Mouse (Mus musculus): Measurements from ENCODE around the gene Ifi27. TPM values are rescaled to one million over a fixed set of nuclear protein-coding genes. Genes with fewer than 3 reads are reported as not detected.

Ifi27 gene
- polyA plus RNA-seq (2014; fragmentation: Nextera tagmentation; extraction: Ambion mirVana): 11.5 and 12.1 TPM in 2 replicates

GRCm38 (mm10) chr12:103433986-103434731 is at the start of gene Ifi27:
Gene Ifi27 (plus strand): TSS chr12:103434211.
- no peaks in the 10 kb centered on the region; the same call in 1 of the 2 replicates for H3K27me3 ChIP-seq (ENCODE audit: control insufficient read depth, insufficient read depth, low read length)
- H3K4me3 ChIP-seq (ENCODE audit: low read depth, low read length): no peak within 1 kb of the TSS
- 59% methylated on average over 8 of the region's 8 CpGs for WGBS (ENCODE audit: insufficient replicate concordance)
- ATAC-seq (replicated peaks; ENCODE audit: insufficient number of reproducible peaks, low FRiP score, low TSS enrichment): peak; percentile 36; the same call in 1 of the 2 replicates
- H3K4me2 ChIP-seq: no peak within 1 kb of the TSS
- H3K4me1 ChIP-seq (ENCODE audit: control insufficient read depth, insufficient read depth, low read length): no peaks in the 10 kb centered on the region
- H3K27ac ChIP-seq (ENCODE audit: low read depth, low read length): no peak within 1 kb of the TSS
- no peaks in the 10 kb centered on the region for H3K36me3 ChIP-seq (ENCODE audit: control insufficient read depth, insufficient read depth, low read length)
- no peak within 1 kb of the TSS for H3K9ac ChIP-seq (ENCODE audit: low read depth, low read length)
- H3K9me3 ChIP-seq (replicated peaks; ENCODE audit: control insufficient read depth, low read length): no peaks in the 10 kb centered on the region

GRCm38 (mm10) chr12:103388505-103389347 is 45.3 kb upstream of the Ifi27 start, which contains the start of gene Otub2:
Gene Otub2 (plus strand): TSS chr12:103388682.
- peak; percentile 94 for ATAC-seq (replicated peaks; ENCODE audit: insufficient number of reproducible peaks, low FRiP score, low TSS enrichment)
- H3K4me2 ChIP-seq: peak within 1 kb of the TSS; percentile 81
- under 1% methylated on average over 58 of the region's 58 CpGs for WGBS (ENCODE audit: insufficient replicate concordance)
- peak within 1 kb of the TSS; percentile 77 for H3K4me3 ChIP-seq (ENCODE audit: low read depth, low read length)
- no peaks in the 10 kb centered on the region for H3K36me3 ChIP-seq (ENCODE audit: control insufficient read depth, insufficient read depth, low read length)
- H3K4me1 ChIP-seq (ENCODE audit: control insufficient read depth, insufficient read depth, low read length): peaks cover 37% of the 10 kb centered on the region
- no peaks in the 10 kb centered on the region for H3K27me3 ChIP-seq (ENCODE audit: control insufficient read depth, insufficient read depth, low read length)
- peak within 1 kb of the TSS; percentile 87 for H3K9ac ChIP-seq (ENCODE audit: low read depth, low read length)
- H3K27ac ChIP-seq (ENCODE audit: low read depth, low read length): peak within 1 kb of the TSS; percentile 72
- no peaks in the 10 kb centered on the region for H3K9me3 ChIP-seq (replicated peaks; ENCODE audit: control insufficient read depth, low read length)

- no peaks in the 10 kb centered on the region for H3K36me3 ChIP-seq (ENCODE audit: control insufficient read depth, insufficient read depth, low read length)
- no peak for ATAC-seq (replicated peaks; ENCODE audit: insufficient number of reproducible peaks, low FRiP score, low TSS enrichment)
- 49% methylated on average over 2 of the region's 2 CpGs for WGBS (ENCODE audit: insufficient replicate concordance)
- peak overlapping the region; percentile 81 for H3K4me2 ChIP-seq
- peaks cover 41% of the 10 kb centered on the region for H3K4me1 ChIP-seq (ENCODE audit: control insufficient read depth, insufficient read depth, low read length)
- peak overlapping the region; percentile 72 for H3K27ac ChIP-seq (ENCODE audit: low read depth, low read length)
- peak overlapping the region; percentile 77 for H3K4me3 ChIP-seq (ENCODE audit: low read depth, low read length)
- H3K27me3 ChIP-seq (ENCODE audit: control insufficient read depth, insufficient read depth, low read length): no peaks in the 10 kb centered on the region
- H3K9ac ChIP-seq (ENCODE audit: low read depth, low read length): peak overlapping the region; percentile 87
- no peaks in the 10 kb centered on the region for H3K9me3 ChIP-seq (replicated peaks; ENCODE audit: control insufficient read depth, low read length)
Observed at GRCm38 (mm10) chr12:103389348-103389727, 44.7 kb upstream of the Ifi27 start.

GRCm38 (mm10) chr12:103389982-103390381 is 44.0 kb upstream of the Ifi27 start:
- Histone ChIP-seq H3K4me1 (ENCODE audit: control insufficient read depth, insufficient read depth, low read length) (peaks cover 41% of the 10 kb centered on the region), H3K27ac (ENCODE audit: low read depth, low read length) (0 out of 2 replicates have a peak overlapping the region, but pooled peaks have one; percentile 15), H3K9me3 (replicated peaks; ENCODE audit: control insufficient read depth, low read length) (no peaks in the 10 kb centered on the region), H3K4me3 (ENCODE audit: low read depth, low read length) (peak overlapping the region; percentile 77), H3K9ac (ENCODE audit: low read depth, low read length) (peak overlapping the region; percentile 35; the same call in 1 of the 2 replicates), H3K4me2 (peak overlapping the region; percentile 81), H3K27me3 (ENCODE audit: control insufficient read depth, insufficient read depth, low read length) (no peaks in the 10 kb centered on the region), H3K36me3 (ENCODE audit: control insufficient read depth, insufficient read depth, low read length) (no peaks in the 10 kb centered on the region)
- WGBS (ENCODE audit: insufficient replicate concordance): 62% methylated on average over 4 of the region's 4 CpGs
- no peak for ATAC-seq (replicated peaks; ENCODE audit: insufficient number of reproducible peaks, low FRiP score, low TSS enrichment)

GRCm38 (mm10) chr12:103391098-103391497 is 42.9 kb upstream of the Ifi27 start:
- H3K4me3 ChIP-seq (ENCODE audit: low read depth, low read length): no peak overlapping the region
- H3K4me2 ChIP-seq: peak overlapping the region; percentile 81

GRCm38 (mm10) chr12:103393528-103393927 is 40.5 kb upstream of the Ifi27 start:
- Histone ChIP-seq H3K4me2 (0 out of 2 replicates have a peak overlapping the region, but pooled peaks have one; percentile 3), H3K9me3 (replicated peaks; ENCODE audit: control insufficient read depth, low read length) (no peaks in the 10 kb centered on the region), H3K9ac (ENCODE audit: low read depth, low read length) (0 out of 2 replicates have a peak overlapping the region, but pooled peaks have one; percentile 44), H3K36me3 (ENCODE audit: control insufficient read depth, insufficient read depth, low read length) (no peaks in the 10 kb centered on the region), H3K27me3 (ENCODE audit: control insufficient read depth, insufficient read depth, low read length) (no peaks in the 10 kb centered on the region), H3K27ac (ENCODE audit: low read depth, low read length) (peak overlapping the region; percentile 68), H3K4me1 (ENCODE audit: control insufficient read depth, insufficient read depth, low read length) (peaks cover 55% of the 10 kb centered on the region), H3K4me3 (ENCODE audit: low read depth, low read length) (no peak overlapping the region)
- ATAC-seq (replicated peaks; ENCODE audit: insufficient number of reproducible peaks, low FRiP score, low TSS enrichment): peak; percentile 80
- 18% methylated on average over 6 of the region's 6 CpGs for WGBS (ENCODE audit: insufficient replicate concordance)

More at GRCm38 (mm10) chr12:103391098-103391497, 42.9 kb upstream of the Ifi27 start:
- Histone ChIP-seq H3K9ac (ENCODE audit: low read depth, low read length) (no peak overlapping the region; the same call in 1 of the 2 replicates), H3K27ac (ENCODE audit: low read depth, low read length) (peak overlapping the region; percentile 41; the same call in 1 of the 2 replicates), H3K36me3 (ENCODE audit: control insufficient read depth, insufficient read depth, low read length) (no peaks in the 10 kb centered on the region), H3K4me1 (ENCODE audit: control insufficient read depth, insufficient read depth, low read length) (peaks cover 45% of the 10 kb centered on the region), H3K27me3 (ENCODE audit: control insufficient read depth, insufficient read depth, low read length) (no peaks in the 10 kb centered on the region), H3K9me3 (replicated peaks; ENCODE audit: control insufficient read depth, low read length) (no peaks in the 10 kb centered on the region)
- WGBS (ENCODE audit: insufficient replicate concordance): 58% methylated on average over 7 of the region's 7 CpGs
- ATAC-seq (replicated peaks; ENCODE audit: insufficient number of reproducible peaks, low FRiP score, low TSS enrichment): no peak

- Histone ChIP-seq H3K4me3 (ENCODE audit: low read depth, low read length) (no peak overlapping the region), H3K9me3 (replicated peaks; ENCODE audit: control insufficient read depth, low read length) (no peaks in the 10 kb centered on the region), H3K27ac (ENCODE audit: low read depth, low read length) (no peak overlapping the region), H3K4me2 (no peak overlapping the region), H3K27me3 (ENCODE audit: control insufficient read depth, insufficient read depth, low read length) (no peaks in the 10 kb centered on the region), H3K9ac (ENCODE audit: low read depth, low read length) (no peak overlapping the region), H3K36me3 (ENCODE audit: control insufficient read depth, insufficient read depth, low read length) (no peaks in the 10 kb centered on the region), H3K4me1 (ENCODE audit: control insufficient read depth, insufficient read depth, low read length) (peaks cover 46% of the 10 kb centered on the region)
- 74% methylated on average over 12 of the region's 12 CpGs for WGBS (ENCODE audit: insufficient replicate concordance)
- no peak for ATAC-seq (replicated peaks; ENCODE audit: insufficient number of reproducible peaks, low FRiP score, low TSS enrichment)
Observed at GRCm38 (mm10) chr12:103395486-103396275, 38.3 kb upstream of the Ifi27 start.

- Histone ChIP-seq H3K27ac (ENCODE audit: low read depth, low read length) (no peak overlapping the region), H3K4me3 (ENCODE audit: low read depth, low read length) (no peak overlapping the region), H3K27me3 (ENCODE audit: control insufficient read depth, insufficient read depth, low read length) (no peaks in the 10 kb centered on the region), H3K4me1 (ENCODE audit: control insufficient read depth, insufficient read depth, low read length) (peaks cover 36% of the 10 kb centered on the region), H3K9ac (ENCODE audit: low read depth, low read length) (no peak overlapping the region), H3K4me2 (no peak overlapping the region), H3K36me3 (ENCODE audit: control insufficient read depth, insufficient read depth, low read length) (no peaks in the 10 kb centered on the region), H3K9me3 (replicated peaks; ENCODE audit: control insufficient read depth, low read length) (no peaks in the 10 kb centered on the region)
- 65% methylated on average over 7 of the region's 7 CpGs for WGBS (ENCODE audit: insufficient replicate concordance)
- ATAC-seq (replicated peaks; ENCODE audit: insufficient number of reproducible peaks, low FRiP score, low TSS enrichment): no peak
Observed at GRCm38 (mm10) chr12:103396751-103397150, 37.3 kb upstream of the Ifi27 start.

All from heart, embryonic 11.5 days (tissue).